Mouse (Mus musculus) megakaryocyte progenitor cell, adult 5-6 weeks (primary cell): ENCODE data around the gene Slc9b2. TPM values are rescaled to one million over a fixed set of nuclear protein-coding genes. Genes with fewer than 3 reads are reported as not detected.

Experiments
- total RNA-seq, 2 experiments: library from RNA; stranded (forward) in 1 of 2; stranded (reverse) in 1 of 2; fragments of 157-497, 149-512 nt in 1 of 2; fragments of 200-1000 nt in 1 of 2; gene quantifications; 2 replicates each; pipeline versions ENCODE4 v1.2.3 to v1.2.4; 2015 to 2017

Gene Slc9b2
- total RNA-seq, 2 experiments from 2014 or later = 0.12 to 0.17 TPM

Other genes starting within 250 kb of the Slc9b2 start
- 57.5 and 57.9 TPM in 2 replicates for gene Cenpe, start 95.2 kb upstream of the Slc9b2 start, total RNA-seq (2015)
- gene Cenpe, start 95.2 kb upstream of the Slc9b2 start, total RNA-seq (2017) = 56.6 and 77.8 TPM in 2 replicates
- 0.32 and 0.52 TPM in 2 replicates for gene Bdh2, start 26.5 kb upstream of the Slc9b2 start, total RNA-seq (2015)
- 0.07 TPM in 1 of 2 replicates, not detected in the other for gene Bdh2, start 26.5 kb upstream of the Slc9b2 start, total RNA-seq (2017)
- not detected in 2 replicates for gene Slc9b1, start 40.3 kb downstream of the Slc9b2 start, total RNA-seq (2015)
- gene Slc9b1, start 40.3 kb downstream of the Slc9b2 start, total RNA-seq (2017) = not detected in 2 replicates
- gene Cisd2, start 116.2 kb downstream of the Slc9b2 start, total RNA-seq (2015) = 51.1 and 55.0 TPM in 2 replicates
- gene Cisd2, start 116.2 kb downstream of the Slc9b2 start, total RNA-seq (2017) = 34.8 and 39.4 TPM in 2 replicates
- 570 and 584 TPM in 2 replicates for gene Ube2d3, start 130.4 kb downstream of the Slc9b2 start, total RNA-seq (2015)
- 744 and 755 TPM in 2 replicates for gene Ube2d3, start 130.4 kb downstream of the Slc9b2 start, total RNA-seq (2017)
- gene Manba, start 177.9 kb downstream of the Slc9b2 start, total RNA-seq (2015) = 29.1 and 30.4 TPM in 2 replicates
- gene Manba, start 177.9 kb downstream of the Slc9b2 start, total RNA-seq (2017) = 30.4 and 33.8 TPM in 2 replicates